Mouse (Mus musculus) liver, postnatal 0 days (tissue): ENCODE results near the gene Atp8a1. TPM values are rescaled to one million over a fixed set of nuclear protein-coding genes. Genes with fewer than 3 reads are reported as not detected.

Experiments used
- ATAC-seq: fragments of 200-750 bp; cut with Nextera tagmentation; 2 replicates; pipeline ENCODE4 v1.8.0; 2017; ENCODE audit warnings: mild to moderate bottlenecking, moderate library complexity
- DNase-seq: peaks from one replicate; pipeline ENCODE4 v3.0.0-alpha.2; 2016
- H3K27ac ChIP-seq: fragments of 300-500 bp; sonication (generic); 2 replicates; pipeline ENCODE4 v1.5.1; 2014; ENCODE audit warnings: antibody characterized with exemption, moderate library complexity, mild to moderate bottlenecking, low read depth
- H3K27me3 ChIP-seq: fragments of 300-500 bp; sonication (generic); 2 replicates; pipeline ENCODE4 v1.6.1; 2014; ENCODE audit warnings: low read length, control low read depth, mixed read lengths; ENCODE audit not compliant: insufficient read depth
- H3K36me3 ChIP-seq: fragments of 300-500 bp; sonication (generic); replicated peaks from 2 replicates; pipeline ENCODE4 v1.6.1; 2014; ENCODE audit warnings: mild to moderate bottlenecking, control low read depth, low read length, moderate library complexity, mixed read lengths; ENCODE audit not compliant: insufficient read depth
- H3K4me1 ChIP-seq: fragments of 300-500 bp; sonication (generic); 2 replicates; pipeline ENCODE4 v1.6.1; 2014; ENCODE audit warnings: antibody characterized with exemption, mild to moderate bottlenecking, control low read depth; ENCODE audit not compliant: insufficient read depth
- H3K4me2 ChIP-seq: fragments of 300-500 bp; sonication (generic); 2 replicates; pipeline ENCODE4 v1.6.1; 2014; ENCODE audit warnings: low read depth, mild to moderate bottlenecking, low read length, moderate library complexity, mixed read lengths
- H3K4me3 ChIP-seq: fragments of 300-500 bp; sonication (generic); 2 replicates; pipeline ENCODE4 v1.5.1; 2014; ENCODE audit warnings: low read depth, low read length
- H3K9ac ChIP-seq: fragments of 300-500 bp; sonication (generic); replicated peaks from 2 replicates; pipeline ENCODE4 v1.6.1; 2014; ENCODE audit warnings: mild to moderate bottlenecking, moderate library complexity
- H3K9me3 ChIP-seq: fragments of 300-500 bp; sonication (generic); 2 replicates; pipeline ENCODE4 v1.6.1; 2016; ENCODE audit warnings: mild to moderate bottlenecking, control low read depth, low read length, mixed read lengths
- CTCF ChIP-seq: sonication (generic); IDR thresholded peaks from 2 replicates; pipeline ENCODE4 v1.5.1; 2016; ENCODE audit warnings: antibody characterized with exemption, low read depth
- EP300 ChIP-seq: IDR thresholded peaks from 2 replicates; pipeline ENCODE4 v1.6.1; 2016; ENCODE audit warnings: antibody characterized with exemption, low read depth, mild to moderate bottlenecking
- WGBS: fragments of 180-500 bp; shearing (Covaris S2); extraction: QIAGEN DNeasy Blood & Tissue Kit; methylation state at CpG from one replicate; pipeline ENCODE4 v1.1.7; 2014; ENCODE audit not compliant: insufficient replicate concordance; 5-methylcytosine and 5-hydroxymethylcytosine counted together
- polyA plus RNA-seq: library from polyadenylated mRNA; unstranded; fragments of >200 nt; fragmentation: Nextera tagmentation; extraction: Ambion mirVana; gene quantifications from 2 replicates; pipeline ENCODE4 v1.2.1, GENCODE M21; 2015

Gene Atp8a1
- polyA plus RNA-seq, 1 experiment from 2014 or later, result 18.5 TPM

GRCm38 (mm10) chr5:67634339-67634738 is 212.9 kb downstream of the Atp8a1 start:
- Histone ChIP-seq H3K4me2 (no peak overlapping the region), H3K36me3 (peaks cover 7% of the 10 kb centered on the region), H3K9ac (no peak overlapping the region), H3K27me3 (no peaks in the 10 kb centered on the region), H3K4me3 (no peak overlapping the region), H3K9me3 (no peaks in the 10 kb centered on the region), H3K4me1 (no peaks in the 10 kb centered on the region), H3K27ac (no peak overlapping the region)
- ATAC-seq, result no peak
- DNase-seq, result no peak
- TF ChIP-seq CTCF (no peak), EP300 (no peak)
- 80% methylated on average over 3 of the region's 3 CpGs for WGBS

GRCm38 (mm10) chr5:67633831-67634268 is 213.4 kb downstream of the Atp8a1 start:
- Histone ChIP-seq H3K36me3 (peaks cover 8% of the 10 kb centered on the region), H3K4me3 (no peak overlapping the region), H3K27me3 (no peaks in the 10 kb centered on the region), H3K4me1 (no peaks in the 10 kb centered on the region), H3K27ac (no peak overlapping the region), H3K9ac (no peak overlapping the region), H3K9me3 (no peaks in the 10 kb centered on the region), H3K4me2 (no peak overlapping the region)
- DNase-seq (no peak), ATAC-seq (no peak)
- WGBS, result 43% methylated on average over 10 of the region's 10 CpGs
- TF ChIP-seq CTCF (no peak), EP300 (no peak)

GRCm38 (mm10) chr5:67633138-67633782 is 214.0 kb downstream of the Atp8a1 start:
- peaks cover 8% of the 10 kb centered on the region for H3K36me3 ChIP-seq
- 59% methylated on average over 7 of the region's 7 CpGs for WGBS
- H3K4me3 ChIP-seq, result no peak overlapping the region
- H3K4me2 ChIP-seq, result no peak overlapping the region
- no peak overlapping the region for H3K9ac ChIP-seq
- ATAC-seq (no peak), DNase-seq (no peak)
- no peaks in the 10 kb centered on the region for H3K4me1 ChIP-seq
- H3K9me3 ChIP-seq, result no peaks in the 10 kb centered on the region
- TF ChIP-seq EP300 (no peak), CTCF (no peak)
- no peaks in the 10 kb centered on the region for H3K27me3 ChIP-seq
- H3K27ac ChIP-seq, result no peak overlapping the region

GRCm38 (mm10) chr5:67631261-67631660 is 216.0 kb downstream of the Atp8a1 start:
- Histone ChIP-seq H3K9ac (no peak overlapping the region), H3K9me3 (no peaks in the 10 kb centered on the region), H3K27me3 (no peaks in the 10 kb centered on the region), H3K4me2 (no peak overlapping the region), H3K36me3 (peaks cover 8% of the 10 kb centered on the region), H3K4me3 (no peak overlapping the region), H3K27ac (no peak overlapping the region), H3K4me1 (no peaks in the 10 kb centered on the region)
- DNase-seq (no peak), ATAC-seq (no peak)
- TF ChIP-seq CTCF (no peak), EP300 (no peak)
- 95% methylated on average over 12 of the region's 12 CpGs for WGBS

- Histone ChIP-seq H3K9ac (no peak overlapping the region), H3K9me3 (no peaks in the 10 kb centered on the region), H3K4me2 (no peak overlapping the region), H3K36me3 (peaks cover 8% of the 10 kb centered on the region), H3K27ac (no peak overlapping the region), H3K27me3 (no peaks in the 10 kb centered on the region), H3K4me3 (no peak overlapping the region), H3K4me1 (no peaks in the 10 kb centered on the region)
- ATAC-seq (no peak), DNase-seq (no peak)
- 86% methylated on average over 6 of the region's 6 CpGs for WGBS
- TF ChIP-seq EP300, result no peak
- TF ChIP-seq CTCF, result no peak
Observed at GRCm38 (mm10) chr5:67629861-67630260, 217.4 kb downstream of the Atp8a1 start.

DNA sequence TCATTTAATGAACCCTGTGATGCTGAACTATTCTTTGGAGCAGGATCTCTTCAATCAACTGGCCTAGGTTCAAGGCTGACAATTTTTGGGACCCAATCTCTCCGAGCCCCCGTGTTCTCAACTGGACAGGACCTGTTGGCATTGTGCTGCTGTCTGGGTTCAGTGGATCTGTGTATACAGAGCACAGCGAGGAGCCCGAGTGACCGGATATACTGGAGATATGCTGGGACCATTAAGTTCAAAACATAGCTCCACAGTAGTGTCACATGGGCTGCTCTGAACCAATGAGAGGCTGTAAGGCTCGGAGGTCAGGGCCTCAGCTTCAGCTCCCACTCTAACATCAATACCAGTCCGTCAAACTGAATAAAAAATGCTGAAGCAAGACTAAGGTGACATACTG is 217.8 kb downstream of the Atp8a1 start:
- Histone ChIP-seq H3K4me2 (no peak overlapping the region), H3K36me3 (peaks cover 8% of the 10 kb centered on the region), H3K9ac (no peak overlapping the region), H3K4me1 (no peaks in the 10 kb centered on the region), H3K27ac (no peak overlapping the region), H3K27me3 (no peaks in the 10 kb centered on the region), H3K4me3 (no peak overlapping the region), H3K9me3 (no peaks in the 10 kb centered on the region)
- ATAC-seq, result no peak
- WGBS, result 79% methylated on average over 7 of the region's 7 CpGs
- no peak for TF ChIP-seq CTCF
- TF ChIP-seq EP300, result no peak
- no peak for DNase-seq
